ENCODE assay signal across 8 mouse cellular contexts in genomic region chr7:126536466-126536865, GRCm38 (mm10). TPM values are rescaled to one million over a fixed set of nuclear protein-coding genes. Genes with fewer than 3 reads are reported as not detected.
DNase-seq lines count a peak whose midpoint lies in the region; ATAC-seq and TF ChIP-seq lines count a peak whose summit lies in the region.

No protein-coding gene starts in this region.

- peak overlapping the region; percentile 85 for H3K4me2 ChIP-seq in neural tube, embryonic 11.5 days (ENCODE audit: low read depth)
- H3K4me2 ChIP-seq in liver, embryonic 14.5 days (ENCODE audit: low read depth), result peak overlapping the region; percentile 59

- no peaks in the 10 kb centered on the region for H3K9me3 ChIP-seq in neural tube, embryonic 11.5 days (ENCODE audit: control insufficient read depth, low read length)
- H3K9me3 ChIP-seq in liver, embryonic 14.5 days (ENCODE audit: control insufficient read depth, low read length), result no peaks in the 10 kb centered on the region

- H3K27me3 ChIP-seq in neural tube, embryonic 11.5 days (ENCODE audit: control insufficient read depth, insufficient read depth, low read length), result peaks cover 4% of the 10 kb centered on the region; the same call in 1 of the 2 replicates
- H3K27me3 ChIP-seq in liver, embryonic 14.5 days (ENCODE audit: control insufficient read depth, insufficient read depth, low read length), result peaks cover 17% of the 10 kb centered on the region

- no peak for TF ChIP-seq EP300 in liver, embryonic 14.5 days (IDR thresholded peaks at IDR 0.05; ENCODE audit: low read depth)

- ATAC-seq in neural tube, embryonic 11.5 days (ENCODE audit: insufficient read depth, low FRiP score, low TSS enrichment), result no peak
- ATAC-seq in liver, embryonic 14.5 days (ENCODE audit: insufficient read depth), result no peak

- WGBS in neural tube, embryonic 11.5 days, result 69% methylated on average over 9 of the region's 9 CpGs
- WGBS in liver, embryonic 14.5 days (ENCODE audit: insufficient replicate concordance), result 68% methylated on average over 9 of the region's 9 CpGs

- no peak overlapping the region for H3K27ac ChIP-seq in neural tube, embryonic 11.5 days (ENCODE audit: low read depth, low read length)
- H3K27ac ChIP-seq in liver, embryonic 14.5 days, result no peak overlapping the region

- no peaks in the 10 kb centered on the region for H3K36me3 ChIP-seq in neural tube, embryonic 11.5 days (ENCODE audit: control insufficient read depth, insufficient read depth, low read length)
- H3K36me3 ChIP-seq in liver, embryonic 14.5 days (replicated peaks; ENCODE audit: control insufficient read depth, insufficient read depth, low read depth), result no peaks in the 10 kb centered on the region

- no peak for TF ChIP-seq CTCF in liver, embryonic 14.5 days (IDR thresholded peaks at IDR 0.05; ENCODE audit: low read depth)

- DNase-seq in embryo, embryonic 11 days, result peak; percentile 5
- no peak for DNase-seq in embryo, embryonic 10 days (ENCODE audit: low spot score)
- DNase-seq in neural tube, embryonic 11.5 days (ENCODE audit: low spot score), result no peak
- DNase-seq in neural tube, embryonic 10.5 days (ENCODE audit: extremely low spot score, low spot score), result no peak
- DNase-seq in liver, embryonic 14.5 days (ENCODE audit: low read depth in 3 of 3, low spot score in 3 of 3), result no peak
- no peak for DNase-seq in yolk sac, embryonic 10.5 days (ENCODE audit: low spot score)
- no peak for DNase-seq in thymus, postnatal 4 days
- DNase-seq in cerebellum, adult 9-10 months, result no peak

- no peak overlapping the region for H3K4me3 ChIP-seq in neural tube, embryonic 11.5 days (ENCODE audit: low read depth, low read length)
- H3K4me3 ChIP-seq in liver, embryonic 14.5 days (ENCODE audit: insufficient read depth in 1 of 2, low read depth in 2 of 2, low read length in 2 of 2), result peak overlapping the region in 1 of 2 experiments; percentile 33; a peak in 2 of 4 replicates

- no peaks in the 10 kb centered on the region for H3K4me1 ChIP-seq in neural tube, embryonic 11.5 days (ENCODE audit: control insufficient read depth, insufficient read depth, low read length)
- H3K4me1 ChIP-seq in liver, embryonic 14.5 days (replicated peaks; ENCODE audit: control insufficient read depth in 2 of 2, insufficient read depth in 2 of 2, low read length in 1 of 2), result no peaks in the 10 kb centered on the region

- no peak overlapping the region for H3K9ac ChIP-seq in neural tube, embryonic 11.5 days (ENCODE audit: low read length)
- no peak overlapping the region for H3K9ac ChIP-seq in liver, embryonic 14.5 days (replicated peaks)

RNA-seq across cellular contexts. Expression of gene Eif3c, which starts 29.7 kb away (rescaled TPM):
- 188 and 191 TPM in 2 replicates for polyA plus RNA-seq in neural tube, embryonic 11.5 days (2014; fragmentation: Nextera tagmentation; extraction: Ambion mirVana)
- polyA plus RNA-seq in liver, embryonic 14.5 days (2012; rRNA removed), result 45.7 and 58.0 TPM in 2 replicates
- polyA plus RNA-seq in liver, embryonic 14.5 days (2014; fragmentation: Nextera tagmentation; extraction: Ambion mirVana), result 94.4 and 96.2 TPM in 2 replicates

RNA-seq across cellular contexts. Expression of gene Atxn2l, which starts 33.2 kb away (rescaled TPM):
- polyA plus RNA-seq in neural tube, embryonic 11.5 days (2014; fragmentation: Nextera tagmentation; extraction: Ambion mirVana), result 62.2 and 64.2 TPM in 2 replicates
- 41.3 and 42.9 TPM in 2 replicates for polyA plus RNA-seq in liver, embryonic 14.5 days (2012; rRNA removed)
- polyA plus RNA-seq in liver, embryonic 14.5 days (2014; fragmentation: Nextera tagmentation; extraction: Ambion mirVana), result 17.3 and 24.3 TPM in 2 replicates

RNA-seq across cellular contexts. Expression of gene Apobr, which starts 48.3 kb away (rescaled TPM):
- polyA plus RNA-seq in neural tube, embryonic 11.5 days (2014; fragmentation: Nextera tagmentation; extraction: Ambion mirVana), result 0.54 and 0.60 TPM in 2 replicates
- polyA plus RNA-seq in liver, embryonic 14.5 days (2012; rRNA removed), result 1.2 and 1.6 TPM in 2 replicates
- polyA plus RNA-seq in liver, embryonic 14.5 days (2014; fragmentation: Nextera tagmentation; extraction: Ambion mirVana), result 0.69 TPM in 2 replicates

RNA-seq across cellular contexts. Expression of gene Cln3, which starts 49.2 kb away (rescaled TPM):
- 19.8 and 21.7 TPM in 2 replicates for polyA plus RNA-seq in neural tube, embryonic 11.5 days (2014; fragmentation: Nextera tagmentation; extraction: Ambion mirVana)
- 8.4 and 8.8 TPM in 2 replicates for polyA plus RNA-seq in liver, embryonic 14.5 days (2012; rRNA removed)
- 7.2 and 9.7 TPM in 2 replicates for polyA plus RNA-seq in liver, embryonic 14.5 days (2014; fragmentation: Nextera tagmentation; extraction: Ambion mirVana)

RNA-seq across cellular contexts. Expression of gene Tufm, which starts 49.3 kb away (rescaled TPM):
- 160 and 167 TPM in 2 replicates for polyA plus RNA-seq in neural tube, embryonic 11.5 days (2014; fragmentation: Nextera tagmentation; extraction: Ambion mirVana)
- 44.6 and 67.8 TPM in 2 replicates for polyA plus RNA-seq in liver, embryonic 14.5 days (2012; rRNA removed)
- polyA plus RNA-seq in liver, embryonic 14.5 days (2014; fragmentation: Nextera tagmentation; extraction: Ambion mirVana), result 73.2 and 82.9 TPM in 2 replicates
